Mouse (Mus musculus): ENCODE results near the gene 9830107B12Rik.

- TF ChIP-seq CTCF (conservative IDR thresholded peaks at IDR 0.05; ENCODE audit: insufficient read depth, insufficient read length, low read depth, low read length) (no peak), POLR2A (IDR thresholded peaks at IDR 0.05; ENCODE audit: low read depth, low read length) (no peak)
These were observed 57.0 kb downstream of the 9830107B12Rik start, which contains the start of gene 1700067P10Rik for GRCm38 (mm10) chr17:48089019-48089418.

Measured in kidney, adult 2 months (tissue).